Mouse (Mus musculus): ENCODE data around the gene Ifngr2. TPM values are rescaled to one million over a fixed set of nuclear protein-coding genes. Genes with fewer than 3 reads are reported as not detected.

Gene Ifngr2
- polyA plus RNA-seq, 1 experiment from 2014 or later, result 22.2 TPM

DNA sequence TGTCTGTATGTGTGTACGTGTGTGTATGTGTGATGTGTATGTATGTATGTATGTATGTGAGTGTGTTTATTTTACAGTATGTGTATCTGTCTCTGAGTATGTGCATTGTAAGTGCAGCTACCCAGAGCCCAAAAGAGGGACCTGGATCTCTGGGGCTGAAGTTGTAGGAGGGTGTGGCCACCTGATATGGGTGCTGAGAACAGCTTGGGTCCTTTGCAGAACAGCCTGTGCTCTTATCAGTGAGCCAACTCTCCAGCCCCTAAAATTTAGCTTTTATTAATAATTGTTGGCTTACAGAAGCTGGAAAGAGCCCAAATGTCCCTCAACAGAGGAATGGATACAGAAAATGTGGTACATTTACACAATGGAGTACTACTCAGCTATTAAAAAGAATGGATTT lies 3.3 kb upstream of the Ifngr2 start:
- Histone ChIP-seq H3K4me3 (ENCODE audit: low read depth, low read length) (no peak overlapping the region), H3K27ac (ENCODE audit: low read length) (no peak overlapping the region), H3K4me1 (ENCODE audit: control insufficient read depth, low read depth, low read length) (peaks cover 52% of the 10 kb centered on the region), H3K4me2 (ENCODE audit: low read depth, low read length) (no peak overlapping the region), H3K9ac (ENCODE audit: low read depth, low read length) (no peak overlapping the region), H3K9me3 (replicated peaks; ENCODE audit: control insufficient read depth, low read length) (no peaks in the 10 kb centered on the region), H3K27me3 (ENCODE audit: control insufficient read depth, insufficient read depth, low read depth, low read length) (no peaks in the 10 kb centered on the region), H3K36me3 (ENCODE audit: control insufficient read depth, insufficient read depth) (no peaks in the 10 kb centered on the region)
- 88% methylated on average over 1 of the region's 1 CpGs for WGBS (ENCODE audit: insufficient replicate concordance)
- no peak for ATAC-seq (ENCODE audit: low read depth)

DNA sequence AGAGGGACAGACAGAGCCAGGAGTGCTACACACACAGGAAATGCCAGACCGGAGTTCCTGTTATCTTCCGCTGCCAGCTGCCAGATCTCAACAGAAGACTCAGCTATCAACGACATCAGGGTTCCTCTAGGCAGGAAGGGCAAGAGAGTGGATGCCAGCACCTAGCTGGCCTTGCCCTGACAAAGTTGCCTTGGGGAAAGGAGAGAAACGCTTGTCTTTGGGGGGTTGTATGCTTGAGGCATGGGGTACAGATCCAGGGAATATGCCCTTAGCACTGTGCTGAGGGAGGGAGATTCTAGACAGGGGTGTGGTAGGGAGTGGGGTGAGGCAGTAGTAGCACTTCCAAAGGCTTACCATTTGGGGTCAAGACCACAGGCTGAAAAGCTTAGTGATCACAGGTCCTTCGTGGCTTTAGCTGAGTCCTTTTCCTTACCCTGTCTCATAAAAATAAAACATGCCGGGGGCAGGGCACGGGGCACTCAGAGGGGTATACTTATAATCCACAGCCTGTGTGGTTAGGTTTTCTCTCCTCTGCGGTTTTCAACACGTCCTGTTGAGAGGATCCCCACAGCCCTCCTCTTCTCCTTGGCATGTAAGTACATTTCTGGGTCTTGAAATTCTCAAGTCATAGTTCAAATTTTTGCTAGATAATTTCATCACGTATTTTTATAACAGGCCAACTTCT lies 1.1 kb upstream of the Ifngr2 start:
- H3K4me2 ChIP-seq (ENCODE audit: low read depth, low read length), result peak overlapping the region; percentile 98
- peak; percentile 73 for ATAC-seq (ENCODE audit: low read depth)
- H3K4me1 ChIP-seq (ENCODE audit: control insufficient read depth, low read depth, low read length), result peaks cover 66% of the 10 kb centered on the region
- H3K36me3 ChIP-seq (ENCODE audit: control insufficient read depth, insufficient read depth), result no peaks in the 10 kb centered on the region
- H3K27ac ChIP-seq (ENCODE audit: low read length), result peak overlapping the region; percentile 94
- H3K9me3 ChIP-seq (replicated peaks; ENCODE audit: control insufficient read depth, low read length), result no peaks in the 10 kb centered on the region
- H3K9ac ChIP-seq (ENCODE audit: low read depth, low read length), result peak overlapping the region; percentile 93
- H3K4me3 ChIP-seq (ENCODE audit: low read depth, low read length), result peak overlapping the region; percentile 87
- WGBS (ENCODE audit: insufficient replicate concordance), result 12% methylated on average over 10 of the region's 10 CpGs
- H3K27me3 ChIP-seq (ENCODE audit: control insufficient read depth, insufficient read depth, low read depth, low read length), result no peaks in the 10 kb centered on the region

- peak overlapping the region; percentile 98 for H3K4me2 ChIP-seq (ENCODE audit: low read depth, low read length)
- peaks cover 69% of the 10 kb centered on the region for H3K4me1 ChIP-seq (ENCODE audit: control insufficient read depth, low read depth, low read length)
- H3K36me3 ChIP-seq (ENCODE audit: control insufficient read depth, insufficient read depth), result no peaks in the 10 kb centered on the region
- H3K27me3 ChIP-seq (ENCODE audit: control insufficient read depth, insufficient read depth, low read depth, low read length), result no peaks in the 10 kb centered on the region
- H3K4me3 ChIP-seq (ENCODE audit: low read depth, low read length), result peak overlapping the region; percentile 87
- 3% methylated on average over 14 of the region's 14 CpGs for WGBS (ENCODE audit: insufficient replicate concordance)
- peak overlapping the region; percentile 94 for H3K27ac ChIP-seq (ENCODE audit: low read length)
- no peaks in the 10 kb centered on the region for H3K9me3 ChIP-seq (replicated peaks; ENCODE audit: control insufficient read depth, low read length)
- peak overlapping the region; percentile 93 for H3K9ac ChIP-seq (ENCODE audit: low read depth, low read length)
- ATAC-seq (ENCODE audit: low read depth), result peak; percentile 30
Observed at GRCm38 (mm10) chr16:91546391-91546835, 459 bp upstream of the Ifngr2 start.

GRCm38 (mm10) chr16:91547974-91548373 lies 1.1 kb downstream of the Ifngr2 start:
- peak overlapping the region; percentile 94; the same call in 1 of the 2 replicates for H3K27ac ChIP-seq (ENCODE audit: low read length)
- H3K4me2 ChIP-seq (ENCODE audit: low read depth, low read length), result peak overlapping the region; percentile 98
- peak overlapping the region; percentile 93 for H3K9ac ChIP-seq (ENCODE audit: low read depth, low read length)
- WGBS (ENCODE audit: insufficient replicate concordance), result 23% methylated on average over 5 of the region's 5 CpGs
- ATAC-seq (ENCODE audit: low read depth), result no peak
- no peaks in the 10 kb centered on the region for H3K27me3 ChIP-seq (ENCODE audit: control insufficient read depth, insufficient read depth, low read depth, low read length)
- H3K4me1 ChIP-seq (ENCODE audit: control insufficient read depth, low read depth, low read length), result peaks cover 67% of the 10 kb centered on the region
- H3K9me3 ChIP-seq (replicated peaks; ENCODE audit: control insufficient read depth, low read length), result no peaks in the 10 kb centered on the region
- no peaks in the 10 kb centered on the region for H3K36me3 ChIP-seq (ENCODE audit: control insufficient read depth, insufficient read depth)
- peak overlapping the region; percentile 87 for H3K4me3 ChIP-seq (ENCODE audit: low read depth, low read length)

GRCm38 (mm10) chr16:91548586-91548985 lies 1.7 kb downstream of the Ifngr2 start:
- no peaks in the 10 kb centered on the region for H3K36me3 ChIP-seq (ENCODE audit: control insufficient read depth, insufficient read depth)
- no peaks in the 10 kb centered on the region for H3K27me3 ChIP-seq (ENCODE audit: control insufficient read depth, insufficient read depth, low read depth, low read length)
- peak overlapping the region; percentile 98 for H3K4me2 ChIP-seq (ENCODE audit: low read depth, low read length)
- H3K9me3 ChIP-seq (replicated peaks; ENCODE audit: control insufficient read depth, low read length), result no peaks in the 10 kb centered on the region
- peaks cover 65% of the 10 kb centered on the region for H3K4me1 ChIP-seq (ENCODE audit: control insufficient read depth, low read depth, low read length)
- 20% methylated on average over 5 of the region's 5 CpGs for WGBS (ENCODE audit: insufficient replicate concordance)
- no peak for ATAC-seq (ENCODE audit: low read depth)
- H3K4me3 ChIP-seq (ENCODE audit: low read depth, low read length), result peak overlapping the region; percentile 38
- H3K27ac ChIP-seq (ENCODE audit: low read length), result peak overlapping the region; percentile 51; the same call in 1 of the 2 replicates
- H3K9ac ChIP-seq (ENCODE audit: low read depth, low read length), result peak overlapping the region; percentile 32

- peak overlapping the region; percentile 51; the same call in 1 of the 2 replicates for H3K27ac ChIP-seq (ENCODE audit: low read length)
- no peaks in the 10 kb centered on the region for H3K27me3 ChIP-seq (ENCODE audit: control insufficient read depth, insufficient read depth, low read depth, low read length)
- H3K36me3 ChIP-seq (ENCODE audit: control insufficient read depth, insufficient read depth), result no peaks in the 10 kb centered on the region
- peak overlapping the region; percentile 98 for H3K4me2 ChIP-seq (ENCODE audit: low read depth, low read length)
- peak overlapping the region; percentile 32 for H3K9ac ChIP-seq (ENCODE audit: low read depth, low read length)
- no peak for ATAC-seq (ENCODE audit: low read depth)
- H3K9me3 ChIP-seq (replicated peaks; ENCODE audit: control insufficient read depth, low read length), result no peaks in the 10 kb centered on the region
- 52% methylated on average over 2 of the region's 2 CpGs for WGBS (ENCODE audit: insufficient replicate concordance)
- peak overlapping the region; percentile 38 for H3K4me3 ChIP-seq (ENCODE audit: low read depth, low read length)
- H3K4me1 ChIP-seq (ENCODE audit: control insufficient read depth, low read depth, low read length), result peaks cover 64% of the 10 kb centered on the region
Observed at GRCm38 (mm10) chr16:91548996-91549395, 2.1 kb downstream of the Ifngr2 start.

- Histone ChIP-seq H3K27ac (ENCODE audit: low read length) (no peak overlapping the region), H3K4me1 (ENCODE audit: control insufficient read depth, low read depth, low read length) (peaks cover 67% of the 10 kb centered on the region), H3K36me3 (ENCODE audit: control insufficient read depth, insufficient read depth) (no peaks in the 10 kb centered on the region), H3K9ac (ENCODE audit: low read depth, low read length) (no peak overlapping the region), H3K4me2 (ENCODE audit: low read depth, low read length) (no peak overlapping the region), H3K9me3 (replicated peaks; ENCODE audit: control insufficient read depth, low read length) (no peaks in the 10 kb centered on the region), H3K4me3 (ENCODE audit: low read depth, low read length) (no peak overlapping the region), H3K27me3 (ENCODE audit: control insufficient read depth, insufficient read depth, low read depth, low read length) (no peaks in the 10 kb centered on the region)
- 68% methylated on average over 5 of the region's 5 CpGs for WGBS (ENCODE audit: insufficient replicate concordance)
- ATAC-seq (ENCODE audit: low read depth), result no peak
Observed at GRCm38 (mm10) chr16:91549616-91550015, 2.7 kb downstream of the Ifngr2 start.

DNA sequence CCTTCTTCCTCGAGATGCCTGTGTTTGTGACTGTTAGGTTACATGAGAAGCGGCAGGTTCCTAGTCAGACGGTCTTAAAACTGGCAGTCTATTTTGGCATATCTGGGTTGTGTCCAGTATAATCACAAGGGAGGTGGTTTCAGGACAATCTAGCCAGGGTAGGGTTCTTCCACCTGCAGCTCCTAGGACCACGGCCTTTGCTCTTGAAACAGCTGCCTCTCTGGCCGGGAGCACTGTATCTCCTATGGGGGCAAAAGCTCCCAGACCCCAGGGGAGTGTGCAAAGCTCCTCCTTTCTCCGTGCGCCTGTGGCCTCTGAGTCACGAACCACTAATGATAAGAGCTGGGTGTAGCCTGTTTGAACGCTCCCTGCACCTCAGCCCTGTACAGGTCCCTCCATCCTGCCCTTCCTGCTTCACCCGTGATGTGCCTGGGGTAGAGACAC lies 4.2 kb downstream of the Ifngr2 start:
- H3K27ac ChIP-seq (ENCODE audit: low read length), result peak overlapping the region; percentile 70
- H3K36me3 ChIP-seq (ENCODE audit: control insufficient read depth, insufficient read depth), result no peaks in the 10 kb centered on the region
- peak; percentile 49 for ATAC-seq (ENCODE audit: low read depth)
- peak overlapping the region; percentile 50 for H3K4me2 ChIP-seq (ENCODE audit: low read depth, low read length)
- H3K9ac ChIP-seq (ENCODE audit: low read depth, low read length), result peak overlapping the region; percentile 46
- H3K4me1 ChIP-seq (ENCODE audit: control insufficient read depth, low read depth, low read length), result peaks cover 60% of the 10 kb centered on the region
- no peaks in the 10 kb centered on the region for H3K9me3 ChIP-seq (replicated peaks; ENCODE audit: control insufficient read depth, low read length)
- no peaks in the 10 kb centered on the region for H3K27me3 ChIP-seq (ENCODE audit: control insufficient read depth, insufficient read depth, low read depth, low read length)
- WGBS (ENCODE audit: insufficient replicate concordance), result 21% methylated on average over 10 of the region's 10 CpGs
- peak overlapping the region; percentile 30 for H3K4me3 ChIP-seq (ENCODE audit: low read depth, low read length)

- Histone ChIP-seq H3K4me2 (ENCODE audit: low read depth, low read length) (no peak overlapping the region), H3K4me1 (ENCODE audit: control insufficient read depth, low read depth, low read length) (peaks cover 53% of the 10 kb centered on the region), H3K4me3 (ENCODE audit: low read depth, low read length) (no peak overlapping the region), H3K27ac (ENCODE audit: low read length) (no peak overlapping the region), H3K36me3 (ENCODE audit: control insufficient read depth, insufficient read depth) (no peaks in the 10 kb centered on the region), H3K9ac (ENCODE audit: low read depth, low read length) (no peak overlapping the region), H3K9me3 (replicated peaks; ENCODE audit: control insufficient read depth, low read length) (no peaks in the 10 kb centered on the region), H3K27me3 (ENCODE audit: control insufficient read depth, insufficient read depth, low read depth, low read length) (no peaks in the 10 kb centered on the region)
- no peak for ATAC-seq (ENCODE audit: low read depth)
- 58% methylated on average over 9 of the region's 9 CpGs for WGBS (ENCODE audit: insufficient replicate concordance)
Observed at GRCm38 (mm10) chr16:91552072-91552471, 5.2 kb downstream of the Ifngr2 start.
